Mouse (Mus musculus): Measurements from ENCODE around the gene Casq2.

- TF ChIP-seq HCFC1 (IDR thresholded peaks at IDR 0.05; ENCODE audit: low read depth, low read length) (no peak), CTCF (IDR thresholded peaks at IDR 0.05 in 2 of 3, conservative IDR thresholded peaks at IDR 0.05 in 1 of 3; ENCODE audit: control insufficient read depth in 1 of 3, insufficient read depth in 1 of 3, low read depth in 2 of 3, low read length in 3 of 3, poor library complexity in 1 of 3, severe bottlenecking in 1 of 3) (no peak), MYC (IDR thresholded peaks at IDR 0.05; ENCODE audit: low read depth, low read length) (no peak), POLR2A (IDR thresholded peaks at IDR 0.05; ENCODE audit: control insufficient read depth in 1 of 2, insufficient read depth in 1 of 2, low read depth in 1 of 2, low read length in 2 of 2, poor library complexity in 1 of 2) (no peak), ELF1 (IDR thresholded peaks at IDR 0.05; ENCODE audit: low read depth, low read length) (no peak), MXI1 (IDR thresholded peaks at IDR 0.05; ENCODE audit: low read depth, low read length) (no peak), RAD21 (IDR thresholded peaks at IDR 0.05; ENCODE audit: low read depth, low read length) (no peak), EP300 (IDR thresholded peaks at IDR 0.05; ENCODE audit: low read depth in 1 of 2, low read length in 2 of 2) (no peak), SMC3 (IDR thresholded peaks at IDR 0.05; ENCODE audit: low read depth, low read length) (no peak), NELFE (IDR thresholded peaks at IDR 0.05; ENCODE audit: low read depth, low read length) (no peak), RCOR1 (IDR thresholded peaks at IDR 0.05; ENCODE audit: low read depth, low read length) (no peak), BHLHE40 (IDR thresholded peaks at IDR 0.05; ENCODE audit: borderline replicate concordance, low read depth, low read length) (no peak), POLR2AphosphoS2 (IDR thresholded peaks at IDR 0.05; ENCODE audit: low read length) (no peak), MAFK (IDR thresholded peaks at IDR 0.05; ENCODE audit: borderline replicate concordance, low read depth, low read length) (no peak)
These were observed 17.8 kb downstream of the Casq2 start for GRCm38 (mm10) chr3:102103811-102104565.

Data from MEL (cell line).